Mouse (Mus musculus) bone marrow macrophage, adult 2 months (primary cell): Measurements from ENCODE around the gene Gm21981. TPM values are rescaled to one million over a fixed set of nuclear protein-coding genes. Genes with fewer than 3 reads are reported as not detected.

Experiments
- H3K27ac ChIP-seq: 2 replicates; pipeline ENCODE4 v1.5.1; 2012; ENCODE audit warnings: low read depth, low read length; ENCODE audit not compliant: insufficient read depth
- H3K4me1 ChIP-seq: 2 replicates; pipeline ENCODE4 v1.6.1; 2012; ENCODE audit warnings: low read length; ENCODE audit not compliant: control insufficient read depth, insufficient read depth
- H3K4me3 ChIP-seq: 2 replicates; pipeline ENCODE4 v1.5.1; 2012; ENCODE audit warnings: mild to moderate bottlenecking, low read length, moderate library complexity; ENCODE audit not compliant: insufficient read depth
- CTCF ChIP-seq: IDR thresholded peaks from 2 replicates; pipeline ENCODE4 v1.5.1; 2012; ENCODE audit warnings: low read depth, mild to moderate bottlenecking, low read length, moderate library complexity
- POLR2A ChIP-seq: IDR thresholded peaks from 2 replicates; pipeline ENCODE4 v1.6.1; 2012; ENCODE audit warnings: mild to moderate bottlenecking, low read depth, low read length, borderline replicate concordance
- polyA plus RNA-seq: library from polyadenylated mRNA; stranded (reverse); fragments of >200 nt; gene quantifications from 2 replicates; pipeline ENCODE4 v1.2.4, GENCODE M21; 2012; ENCODE audit not compliant: missing spikeins, insufficient read depth, insufficient read length

Gene Gm21981
- polyA plus RNA-seq, 1 experiment = 0.58 TPM

DNA sequence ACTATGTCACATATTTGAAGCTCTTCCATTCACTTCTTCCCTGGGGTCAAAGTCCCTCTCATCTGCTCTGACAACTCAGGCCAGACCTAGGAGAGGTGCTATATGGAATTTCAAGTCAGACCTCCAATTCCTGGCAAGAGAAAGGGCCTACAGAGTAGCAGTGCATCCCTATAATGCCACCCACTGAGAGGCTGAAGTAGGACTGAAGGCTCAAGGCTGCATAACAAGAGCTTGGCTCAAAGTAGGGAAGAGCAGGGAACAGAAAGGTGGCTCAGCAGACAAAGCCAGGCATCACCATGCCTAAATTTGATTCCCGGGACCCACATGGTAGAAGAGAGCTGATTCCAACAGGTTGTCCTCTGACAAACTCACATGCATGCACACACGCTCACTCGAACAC is 2.6 kb downstream of the Gm21981 start:
- peaks cover 22% of the 10 kb centered on the region for H3K4me1 ChIP-seq
- TF ChIP-seq POLR2A = no peak
- no peak for TF ChIP-seq CTCF
- H3K4me3 ChIP-seq = no peak overlapping the region
- H3K27ac ChIP-seq = no peak overlapping the region

DNA sequence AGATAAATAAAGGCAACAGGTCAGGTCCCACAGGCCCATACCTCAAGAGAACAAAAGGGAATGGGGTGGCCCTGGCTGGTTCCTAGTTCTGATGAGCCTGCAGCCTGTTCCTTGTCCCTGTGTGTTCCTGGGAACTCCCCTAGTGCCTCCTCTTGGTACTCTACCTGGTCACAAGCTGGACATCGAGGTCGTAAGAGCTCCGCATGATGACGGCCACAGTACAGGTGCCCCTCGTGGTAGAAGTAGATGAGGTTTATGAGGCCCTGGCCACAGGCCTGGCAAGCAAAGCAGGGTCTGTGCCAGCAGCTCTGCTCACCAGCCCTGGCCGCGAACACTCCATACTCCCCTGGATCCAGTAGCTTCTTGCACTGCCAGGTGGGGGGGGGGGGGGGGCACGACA is 4.4 kb downstream of the Gm21981 start:
- TF ChIP-seq POLR2A (no peak), CTCF (no peak)
- H3K4me1 ChIP-seq = peaks cover 19% of the 10 kb centered on the region
- no peak overlapping the region for H3K27ac ChIP-seq
- no peak overlapping the region for H3K4me3 ChIP-seq

DNA sequence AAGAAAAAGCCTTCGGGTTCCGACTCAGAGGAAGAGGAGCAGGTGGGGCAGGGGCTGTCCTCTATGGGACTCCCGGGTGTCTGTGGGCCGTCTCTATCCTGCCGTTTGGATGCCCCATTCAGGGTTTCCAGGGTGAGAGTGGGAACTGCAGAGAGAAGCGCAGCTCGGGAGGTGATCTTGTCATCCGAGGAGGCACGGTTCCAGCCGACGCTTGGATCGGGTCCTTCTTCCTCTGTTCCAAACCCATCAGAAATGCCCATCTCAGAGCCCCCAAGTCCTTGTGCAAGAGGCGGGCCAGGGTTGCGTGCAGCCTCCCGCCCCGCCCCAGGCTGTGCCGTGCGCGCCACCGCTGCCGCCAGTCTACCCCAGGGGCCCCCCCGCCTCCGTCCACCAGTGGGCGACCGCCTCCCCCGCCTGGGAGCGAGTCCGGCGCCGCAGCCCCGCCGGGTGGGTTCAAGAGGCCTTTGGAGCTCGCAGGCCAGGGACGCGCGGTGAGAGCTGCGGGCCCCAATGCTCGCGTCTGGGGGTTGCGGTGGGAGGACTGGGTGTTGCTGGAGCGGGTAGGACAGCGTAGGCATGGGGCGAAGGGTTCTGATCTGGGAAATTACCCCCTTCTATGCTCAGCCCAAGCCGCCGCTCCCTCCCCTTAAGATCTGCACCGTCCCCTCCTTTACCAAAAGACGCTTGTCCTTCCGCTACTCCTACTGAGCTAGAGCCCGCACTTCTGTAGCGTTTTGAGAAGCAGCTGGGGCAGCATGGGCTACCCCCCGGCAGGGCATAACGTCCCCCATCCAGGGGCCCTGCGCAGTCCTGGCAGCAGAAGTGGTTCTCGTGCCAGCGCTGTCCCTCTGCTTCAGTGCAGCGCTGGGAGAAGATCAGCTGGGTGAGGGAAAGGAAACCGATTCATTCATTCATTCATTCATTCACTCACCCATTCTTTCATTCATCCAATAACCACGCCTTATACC is 5.4 kb downstream of the Gm21981 start, which contains the start of gene Frs3:
Gene Frs3, plus strand, starts transcription at position 423 of the 968 bp plus-strand sequence.
- Histone ChIP-seq H3K27ac (peak within 1 kb of the TSS; percentile 61; the same call in 1 of the 2 replicates), H3K4me3 (peak within 1 kb of the TSS; percentile 77), H3K4me1 (peaks cover 17% of the 10 kb centered on the region)
- no peak for TF ChIP-seq POLR2A

DNA sequence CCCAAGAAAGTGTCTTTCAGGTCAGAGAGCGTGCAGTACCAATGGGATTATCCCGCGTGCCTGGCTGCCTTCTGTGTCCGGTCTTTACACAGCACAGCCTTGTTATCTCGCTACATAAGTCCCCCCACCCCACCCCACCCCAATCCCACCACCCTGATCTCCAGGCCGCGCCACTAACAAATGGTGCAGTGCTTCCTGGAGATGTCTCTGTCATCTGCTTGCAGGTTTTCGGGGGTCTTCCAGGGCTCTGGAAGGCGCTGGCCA is 6.0 kb downstream of the Gm21981 start, which contains the start of gene Tomm6:
Gene Tomm6, minus strand, starts transcription at position 43 of the 264 bp plus-strand sequence.
- Histone ChIP-seq H3K4me1 (peaks cover 14% of the 10 kb centered on the region), H3K4me3 (peak within 1 kb of the TSS; percentile 77), H3K27ac (peak within 1 kb of the TSS; percentile 61)
- no peak for TF ChIP-seq CTCF
- TF ChIP-seq POLR2A = no peak

DNA sequence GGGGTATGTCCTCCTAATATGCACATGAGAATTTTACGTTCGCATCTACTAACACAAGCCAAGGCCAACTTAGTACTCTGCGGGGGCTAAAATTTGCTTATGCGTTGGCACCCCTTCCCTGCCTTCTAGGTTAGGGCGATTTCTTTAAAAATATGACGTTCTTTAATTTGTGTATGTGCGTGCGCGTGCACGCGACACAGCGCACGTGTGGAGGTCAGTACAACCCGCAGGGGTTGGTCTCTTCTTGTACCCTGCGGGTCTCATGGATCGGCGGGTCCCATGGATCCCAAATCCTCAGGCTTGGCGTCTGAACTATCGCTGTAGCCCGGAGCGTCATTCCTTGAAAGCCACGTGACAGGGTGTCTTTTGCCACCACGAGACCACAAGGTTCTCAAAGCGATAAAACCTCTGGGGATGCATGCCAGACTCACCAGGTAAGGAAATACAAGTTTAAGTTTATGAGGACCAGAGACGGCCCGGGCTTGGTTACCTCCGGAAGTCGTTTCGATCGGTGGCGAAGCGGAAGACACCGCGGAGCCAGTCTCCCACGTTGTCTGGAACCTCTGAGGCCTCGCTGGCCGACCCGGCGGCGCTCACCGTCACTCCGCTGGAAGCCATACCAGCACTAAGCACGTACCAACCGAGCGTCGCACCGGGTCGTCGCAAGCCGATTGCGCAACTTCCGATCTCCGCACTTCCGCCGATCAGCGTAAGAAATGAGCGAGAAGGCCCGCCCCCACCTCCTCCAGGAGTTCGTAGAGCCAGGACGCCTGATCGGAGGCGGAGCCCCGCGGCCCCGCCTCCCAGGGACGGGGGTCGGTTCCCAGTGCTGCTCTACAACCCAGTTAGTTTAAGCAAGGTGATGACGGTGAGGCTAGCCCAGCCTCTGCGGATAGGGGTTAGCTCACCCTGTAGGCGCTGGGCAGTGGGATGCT is 6.6 kb downstream of the Gm21981 start:
- Histone ChIP-seq H3K4me1 (peaks cover 12% of the 10 kb centered on the region), H3K27ac (peak overlapping the region; percentile 61), H3K4me3 (peak overlapping the region; percentile 77)
- TF ChIP-seq POLR2A (no peak), CTCF (no peak)

DNA sequence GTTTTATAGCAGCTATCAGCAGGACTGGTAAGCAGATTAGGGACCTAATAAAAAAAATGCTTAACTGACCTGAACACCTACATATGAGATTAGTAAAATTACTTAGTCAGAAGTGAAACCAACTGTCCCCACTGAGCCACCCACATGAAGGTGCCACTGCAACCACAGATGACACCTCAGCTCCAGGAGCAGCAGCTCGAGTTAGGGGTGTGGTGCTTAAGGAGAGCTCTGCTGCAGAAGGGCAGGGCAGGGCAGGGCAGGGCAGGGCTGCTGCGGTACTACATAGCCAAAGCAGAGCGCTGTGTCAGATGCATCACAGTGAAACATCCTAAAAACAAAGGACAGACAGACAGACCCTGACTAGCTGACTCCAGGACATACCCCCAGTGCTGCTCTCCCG is 11.4 kb downstream of the Gm21981 start:
- Histone ChIP-seq H3K27ac (no peak overlapping the region), H3K4me1 (peaks cover 4% of the 10 kb centered on the region), H3K4me3 (no peak overlapping the region)
- TF ChIP-seq CTCF = no peak
- TF ChIP-seq POLR2A = no peak

DNA sequence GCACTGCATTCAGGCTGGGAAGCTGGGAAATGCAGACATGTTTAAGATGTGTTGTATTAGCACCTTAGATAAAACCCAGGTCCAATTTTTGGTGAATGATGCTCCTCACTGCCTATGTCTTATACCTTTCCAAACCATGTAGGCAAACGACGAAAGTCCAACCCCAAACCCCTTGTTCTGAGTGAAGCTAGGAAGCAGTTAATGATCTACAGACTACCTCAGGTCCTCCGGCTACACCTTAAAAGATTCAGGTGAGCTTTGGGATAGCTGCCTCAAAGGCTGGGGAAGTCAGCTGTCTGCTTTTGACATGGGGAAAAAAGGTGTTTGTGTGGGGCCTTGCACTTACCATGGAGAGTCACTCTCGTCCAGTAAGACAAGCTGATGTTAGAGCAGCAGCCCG is 15.6 kb downstream of the Gm21981 start:
- H3K4me1 ChIP-seq = peaks cover 9% of the 10 kb centered on the region
- TF ChIP-seq POLR2A = no peak
- no peak for TF ChIP-seq CTCF
- no peak overlapping the region for H3K27ac ChIP-seq
- no peak overlapping the region for H3K4me3 ChIP-seq

DNA sequence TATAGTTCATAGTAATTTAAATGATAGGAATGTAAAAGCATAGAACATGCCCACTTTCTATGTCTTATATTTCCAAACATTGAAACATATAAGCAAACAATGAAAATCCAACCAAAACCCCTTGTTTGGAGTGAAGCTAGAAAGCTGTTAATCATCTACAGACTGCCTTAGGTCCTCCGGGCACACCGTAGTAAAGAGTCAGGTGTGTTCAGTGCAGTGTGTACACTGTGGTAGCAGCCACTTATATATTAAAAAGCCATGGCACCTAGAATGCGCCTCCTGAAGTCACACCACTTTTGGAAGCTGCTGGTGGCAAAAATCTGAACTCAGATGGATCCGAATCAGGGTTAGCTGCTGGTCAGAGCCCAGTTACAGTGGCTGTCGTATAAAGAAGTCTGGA is 16.0 kb downstream of the Gm21981 start:
- Histone ChIP-seq H3K4me3 (no peak overlapping the region), H3K27ac (no peak overlapping the region), H3K4me1 (peaks cover 9% of the 10 kb centered on the region)
- TF ChIP-seq POLR2A = no peak
- no peak for TF ChIP-seq CTCF

DNA sequence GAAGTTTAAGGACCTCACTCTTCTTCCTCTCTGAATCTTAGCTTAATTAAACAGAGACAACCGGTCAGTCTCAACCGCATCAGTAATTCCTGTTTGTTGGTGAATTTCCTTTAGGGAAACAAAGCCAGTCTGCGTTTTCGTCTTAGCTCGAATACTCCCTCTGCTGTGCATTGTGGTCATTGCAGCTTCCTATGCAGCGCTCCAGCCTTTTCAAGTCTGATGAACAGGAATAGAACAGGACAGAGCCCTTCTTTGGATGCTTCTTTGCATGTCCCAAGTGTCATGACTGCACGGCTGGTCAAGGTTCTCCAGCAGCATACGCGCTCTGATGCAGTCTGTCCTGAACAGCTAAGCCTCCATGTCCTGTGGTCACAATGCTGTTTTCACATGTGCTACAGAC is 17.7 kb downstream of the Gm21981 start:
- TF ChIP-seq CTCF (peak; percentile 58; the same call in 1 of the 2 replicates), POLR2A (no peak)
- H3K27ac ChIP-seq = no peak overlapping the region
- H3K4me3 ChIP-seq = no peak overlapping the region

More for the DNA sequence above, 17.7 kb downstream of the Gm21981 start:
- peaks cover 11% of the 10 kb centered on the region for H3K4me1 ChIP-seq
